Mouse (Mus musculus) intestine, postnatal 0 days (tissue): ENCODE data around the gene Txn2. TPM values are rescaled to one million over a fixed set of nuclear protein-coding genes. Genes with fewer than 3 reads are reported as not detected.
A peak's percentile ranks its signal among the peaks of the same experiment; 100 is the strongest.

ENCODE experiments used
- ATAC-seq: fragments of 200-750 bp; cut with Nextera tagmentation; 2 replicates; pipeline ENCODE4 v1.8.0; 2017; ENCODE audit warnings: mild to moderate bottlenecking, moderate TSS enrichment, moderate library complexity
- H3K27ac ChIP-seq: fragments of 300-500 bp; sonication (generic); 2 replicates; pipeline ENCODE4 v1.5.1; 2014; ENCODE audit warnings: mild to moderate bottlenecking, low read depth, low read length, moderate library complexity
- H3K27me3 ChIP-seq: fragments of 300-500 bp; sonication (generic); replicated peaks from 2 replicates; pipeline ENCODE4 v1.6.1; 2014; ENCODE audit warnings: low read length, mixed read lengths; ENCODE audit not compliant: control insufficient read depth, insufficient read depth
- H3K36me3 ChIP-seq: fragments of 300-500 bp; sonication (generic); 2 replicates; pipeline ENCODE4 v1.6.1; 2014; ENCODE audit warnings: mild to moderate bottlenecking, moderate library complexity; ENCODE audit not compliant: control insufficient read depth, insufficient read depth
- H3K4me1 ChIP-seq: fragments of 300-500 bp; sonication (generic); replicated peaks from 2 replicates; pipeline ENCODE4 v1.6.1; 2014; ENCODE audit warnings: antibody characterized with exemption, low read length, mixed read lengths; ENCODE audit not compliant: control insufficient read depth, insufficient read depth
- H3K4me2 ChIP-seq: fragments of 300-500 bp; sonication (generic); replicated peaks from 2 replicates; pipeline ENCODE4 v1.6.1; 2014; ENCODE audit warnings: low read depth, mild to moderate bottlenecking, moderate library complexity
- H3K4me3 ChIP-seq: fragments of 300-500 bp; sonication (generic); 2 replicates; pipeline ENCODE4 v1.5.1; 2014; ENCODE audit warnings: low read depth, low read length
- H3K9ac ChIP-seq: fragments of 300-500 bp; sonication (generic); 2 replicates; pipeline ENCODE4 v1.6.1; 2014; ENCODE audit warnings: mild to moderate bottlenecking, low read depth, low read length
- H3K9me3 ChIP-seq: fragments of 300-500 bp; sonication (generic); 2 replicates; pipeline ENCODE4 v1.6.1; 2016; ENCODE audit warnings: mixed run types; ENCODE audit not compliant: control insufficient read depth
- CTCF ChIP-seq: sonication (generic); IDR thresholded peaks from 2 replicates; pipeline ENCODE4 v1.5.1; 2016; ENCODE audit warnings: low read depth, mild to moderate bottlenecking, control low read depth, antibody characterized with exemption, moderate library complexity
- WGBS: fragments of 180-500 bp; shearing (Covaris S2); extraction: QIAGEN DNeasy Blood & Tissue Kit; methylation state at CpG from one replicate; pipeline ENCODE4 v1.1.7; 2014; 5-methylcytosine and 5-hydroxymethylcytosine counted together
- polyA plus RNA-seq: library from polyadenylated mRNA; unstranded; fragments of >200 nt; fragmentation: Nextera tagmentation; extraction: Ambion mirVana; gene quantifications from 2 replicates; pipeline ENCODE4 v1.2.1, GENCODE M21; 2015

Txn2 gene
- polyA plus RNA-seq, 1 experiment from 2014 or later, result 173 TPM

DNA sequence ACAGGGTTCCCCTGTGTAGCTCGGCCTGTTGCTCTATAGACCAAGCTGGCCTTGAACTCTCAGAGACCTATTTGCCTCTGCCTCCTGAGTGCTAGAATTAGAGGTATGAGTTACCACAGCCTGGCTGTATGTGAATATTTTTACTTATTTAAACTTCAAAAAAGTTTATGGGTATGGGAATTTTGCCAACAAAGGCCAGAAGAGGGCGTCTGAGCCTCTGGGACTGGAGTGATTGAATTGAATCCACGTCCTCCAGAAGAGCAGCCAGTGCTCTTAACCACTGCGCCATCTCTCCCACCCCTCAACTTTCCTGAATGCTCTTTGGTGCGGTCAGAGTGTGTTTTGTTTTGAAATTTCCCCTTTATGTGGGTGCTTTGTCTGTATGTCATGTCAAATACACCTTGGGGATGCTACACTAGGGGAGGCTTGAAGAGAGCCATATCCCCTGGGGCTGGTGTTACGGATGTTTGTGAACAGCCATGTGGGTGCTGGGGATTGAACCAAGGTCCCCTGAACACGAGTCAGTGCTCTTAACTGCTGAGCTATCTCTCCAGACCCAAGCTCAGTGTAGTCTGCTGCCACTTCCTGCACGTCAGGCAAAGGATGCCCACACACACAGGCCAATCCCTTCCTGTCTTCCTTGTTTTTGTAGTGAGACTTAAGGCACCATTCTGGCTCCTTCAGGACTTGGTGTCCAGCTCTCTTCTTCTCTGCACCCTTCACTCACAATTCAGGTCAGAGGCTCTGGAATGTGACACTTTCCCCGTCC is 5.4 kb downstream of the Txn2 start:
- TF ChIP-seq CTCF, result peak; percentile 41; the same call in 1 of the 2 replicates
- WGBS, result 67% methylated on average over 9 of the region's 9 CpGs
- no peak overlapping the region for H3K9ac ChIP-seq
- no peaks in the 10 kb centered on the region for H3K9me3 ChIP-seq
- no peaks in the 10 kb centered on the region for H3K27me3 ChIP-seq
- 0 out of 2 replicates have a peak, but pooled peaks cover 4% of the 10 kb centered on the region for H3K4me1 ChIP-seq
- no peak overlapping the region for H3K4me3 ChIP-seq
- no peak overlapping the region for H3K27ac ChIP-seq
- H3K36me3 ChIP-seq, result peaks cover 58% of the 10 kb centered on the region
- no peak overlapping the region for H3K4me2 ChIP-seq
- ATAC-seq, result no peak

DNA sequence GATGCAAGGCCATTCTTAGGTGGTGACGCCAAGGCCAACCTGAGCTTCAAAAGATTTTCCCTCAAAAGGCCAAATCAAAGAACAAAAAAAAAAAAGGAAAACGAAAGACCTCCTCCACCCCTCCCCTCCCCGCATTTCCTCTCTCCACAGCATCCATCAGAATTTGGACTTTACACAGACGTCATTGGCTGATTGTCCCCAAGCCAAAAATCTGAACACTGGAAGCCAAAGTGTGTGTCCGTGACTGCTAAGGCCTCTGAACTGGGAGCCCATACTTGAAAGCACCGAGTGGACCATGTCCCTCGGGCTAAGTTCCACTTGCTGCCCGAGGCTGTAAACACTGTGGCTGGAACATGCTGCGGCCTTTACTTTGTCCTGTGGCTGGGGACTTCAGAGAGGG is 6.1 kb downstream of the Txn2 start:
- no peak overlapping the region for H3K4me2 ChIP-seq

DNA sequence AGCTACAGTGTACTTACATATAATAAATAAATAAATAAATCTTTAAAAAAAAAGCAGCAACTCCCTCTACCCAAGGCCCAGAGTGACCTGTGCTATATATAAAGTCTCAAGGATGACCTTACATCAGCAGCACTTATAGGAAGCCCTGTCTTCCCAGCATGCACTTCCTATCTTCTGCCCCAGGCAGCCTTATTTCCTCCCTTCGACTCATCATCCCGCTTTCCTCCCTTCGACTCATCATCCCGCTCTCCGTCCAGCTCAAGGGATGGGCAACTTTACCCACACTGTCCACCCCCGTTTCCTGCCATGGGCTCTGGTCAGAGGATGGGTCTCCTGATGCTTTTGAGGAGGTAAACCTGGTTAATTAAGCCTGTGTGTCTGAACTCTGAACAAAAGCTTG is 7.2 kb downstream of the Txn2 start:
- Histone ChIP-seq H3K36me3 (peaks cover 66% of the 10 kb centered on the region), H3K9me3 (no peaks in the 10 kb centered on the region), H3K27me3 (no peaks in the 10 kb centered on the region), H3K4me3 (no peak overlapping the region), H3K9ac (no peak overlapping the region), H3K4me2 (no peak overlapping the region), H3K27ac (0 out of 2 replicates have a peak overlapping the region, but pooled peaks have one; percentile 15), H3K4me1 (0 out of 2 replicates have a peak, but pooled peaks cover 4% of the 10 kb centered on the region)
- 81% methylated on average over 6 of the region's 6 CpGs for WGBS
- no peak for TF ChIP-seq CTCF
- no peak for ATAC-seq

More for the DNA sequence above, 6.1 kb downstream of the Txn2 start:
- no peak overlapping the region for H3K9ac ChIP-seq
- H3K9me3 ChIP-seq, result no peaks in the 10 kb centered on the region
- 77% methylated on average over 9 of the region's 9 CpGs for WGBS
- H3K27me3 ChIP-seq, result no peaks in the 10 kb centered on the region
- peaks cover 66% of the 10 kb centered on the region for H3K36me3 ChIP-seq
- H3K4me3 ChIP-seq, result no peak overlapping the region
- H3K27ac ChIP-seq, result no peak overlapping the region
- ATAC-seq, result no peak
- H3K4me1 ChIP-seq, result 0 out of 2 replicates have a peak, but pooled peaks cover 4% of the 10 kb centered on the region
- TF ChIP-seq CTCF, result no peak

DNA sequence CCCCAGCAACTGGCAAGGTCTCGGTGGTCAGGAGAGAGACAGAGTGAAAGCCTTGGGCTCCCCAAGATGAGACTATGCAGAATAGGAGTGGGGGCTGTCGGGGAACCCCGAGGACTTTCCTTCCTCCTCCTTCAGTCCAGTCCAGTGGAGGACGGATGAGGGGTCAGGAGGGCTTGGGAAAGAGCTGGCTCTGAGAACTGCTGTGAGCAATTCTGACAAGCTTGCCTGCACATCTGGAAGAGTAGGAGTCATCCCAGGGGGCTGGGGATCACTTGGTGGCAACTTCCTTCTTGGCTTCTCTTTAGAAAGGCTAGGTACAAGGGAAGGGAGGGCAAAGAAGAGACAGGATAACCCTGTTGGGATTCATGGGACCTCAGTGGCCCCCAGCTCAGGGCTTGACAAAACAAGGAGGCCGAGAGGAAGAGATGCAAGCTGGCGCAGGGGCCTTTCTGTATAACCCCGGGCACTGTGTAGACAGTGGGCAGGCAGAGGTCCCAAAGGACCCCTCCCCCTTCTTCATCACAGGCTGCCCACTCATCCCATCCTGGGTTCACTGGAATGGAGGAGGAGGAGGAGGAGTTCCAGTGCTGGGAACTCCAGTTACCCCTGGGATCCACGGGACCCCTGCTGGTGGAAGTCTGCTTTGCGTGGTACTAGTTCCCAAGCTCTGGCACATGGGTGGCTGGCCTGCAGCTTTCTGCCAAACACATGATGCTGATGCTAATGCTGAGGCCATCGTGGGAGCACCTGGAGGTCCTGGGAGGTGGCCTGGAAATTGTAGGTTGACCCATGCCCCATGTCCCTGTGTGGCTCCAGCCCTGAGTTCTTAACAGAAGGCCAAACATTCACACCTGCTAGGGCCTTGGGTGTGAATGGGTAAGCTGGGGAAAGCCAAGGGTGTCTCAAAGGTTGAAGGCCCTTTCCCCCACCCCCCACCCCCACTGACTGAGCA is 8.0 kb downstream of the Txn2 start:
- no peak overlapping the region for H3K4me2 ChIP-seq
- TF ChIP-seq CTCF, result peak; percentile 66
- H3K9me3 ChIP-seq, result no peaks in the 10 kb centered on the region
- H3K9ac ChIP-seq, result no peak overlapping the region
- H3K27ac ChIP-seq, result peak overlapping the region; percentile 41
- 78% methylated on average over 10 of the region's 10 CpGs for WGBS
- H3K4me1 ChIP-seq, result 0 out of 2 replicates have a peak, but pooled peaks cover 4% of the 10 kb centered on the region
- H3K27me3 ChIP-seq, result no peaks in the 10 kb centered on the region
- 0 out of 2 replicates have a peak, but pooled peaks have one; percentile 7 for ATAC-seq
- H3K36me3 ChIP-seq, result peaks cover 69% of the 10 kb centered on the region
- no peak overlapping the region for H3K4me3 ChIP-seq

DNA sequence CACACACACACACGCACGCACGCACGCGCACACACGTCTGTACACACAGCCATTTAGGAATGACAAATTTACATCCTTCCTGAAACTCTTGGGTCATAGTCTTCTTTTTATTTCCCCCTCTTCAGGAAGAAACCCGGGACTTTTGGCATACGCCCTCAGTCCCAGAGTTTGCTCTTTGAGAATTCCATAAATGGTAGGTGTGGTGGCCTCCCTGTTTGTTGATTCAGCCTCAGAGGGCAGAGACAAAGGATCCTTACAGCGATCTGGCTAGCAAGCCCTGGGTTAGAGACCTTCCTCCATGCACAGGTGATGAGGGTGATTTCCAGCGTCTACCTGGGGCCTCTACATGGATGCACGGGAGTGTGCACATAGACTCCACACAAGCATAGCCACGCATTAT is 9.4 kb downstream of the Txn2 start:
- peak; percentile 66 for ATAC-seq

More for the DNA sequence above, 9.4 kb downstream of the Txn2 start:
- Histone ChIP-seq H3K27ac (peak overlapping the region; percentile 37; the same call in 1 of the 2 replicates), H3K4me1 (0 out of 2 replicates have a peak, but pooled peaks cover 4% of the 10 kb centered on the region), H3K9ac (no peak overlapping the region), H3K4me3 (no peak overlapping the region), H3K36me3 (peaks cover 72% of the 10 kb centered on the region), H3K27me3 (no peaks in the 10 kb centered on the region), H3K9me3 (no peaks in the 10 kb centered on the region), H3K4me2 (no peak overlapping the region)
- no peak for TF ChIP-seq CTCF
- 43% methylated on average over 12 of the region's 12 CpGs for WGBS
